Mouse (Mus musculus) embryonic facial prominence, embryonic 11.5 days (tissue): ENCODE measurements around the gene Klhdc10. TPM values are rescaled to one million over a fixed set of nuclear protein-coding genes. Genes with fewer than 3 reads are reported as not detected.

Experiments
- ATAC-seq: fragments of 200-750 bp; cut with Nextera tagmentation; replicated peaks from 2 replicates; pipeline ENCODE4 v1.8.0; 2017; ENCODE audit warnings: low read depth; ENCODE audit not compliant: insufficient number of reproducible peaks, low FRiP score, low TSS enrichment
- DNase-seq: peaks from one replicate; pipeline ENCODE4 v3.0.0-alpha.2; 2015; ENCODE audit warnings: low spot score
- H3K27ac ChIP-seq: fragments of 300-500 bp; sonication (generic); replicated peaks from 2 replicates; pipeline ENCODE4 v1.5.1; 2014; ENCODE audit warnings: mild to moderate bottlenecking, low read depth, low read length, control low read depth
- H3K27me3 ChIP-seq: fragments of 300-500 bp; sonication (generic); 2 replicates; pipeline ENCODE4 v1.6.1; 2014; ENCODE audit warnings: mild to moderate bottlenecking, low read length, moderate library complexity, mixed read lengths; ENCODE audit not compliant: control insufficient read depth, insufficient read depth
- H3K36me3 ChIP-seq: fragments of 300-500 bp; sonication (generic); replicated peaks from 2 replicates; pipeline ENCODE4 v1.6.1; 2014; ENCODE audit warnings: low read depth, mild to moderate bottlenecking, low read length, moderate library complexity, mixed read lengths; ENCODE audit not compliant: control insufficient read depth, insufficient read depth
- H3K4me1 ChIP-seq: fragments of 300-500 bp; sonication (generic); 2 replicates; pipeline ENCODE4 v1.6.1; 2014; ENCODE audit warnings: low read length, mixed read lengths; ENCODE audit not compliant: control insufficient read depth, insufficient read depth
- H3K4me2 ChIP-seq: fragments of 300-500 bp; sonication (generic); 2 replicates; pipeline ENCODE4 v1.6.1; 2014; ENCODE audit warnings: low read depth, mild to moderate bottlenecking, control low read depth, low read length, moderate library complexity
- H3K4me3 ChIP-seq: fragments of 300-500 bp; sonication (generic); 2 replicates; pipeline ENCODE4 v1.5.1; 2014; ENCODE audit warnings: low read depth, low read length, control low read depth
- H3K9ac ChIP-seq: fragments of 300-500 bp; sonication (generic); replicated peaks from 2 replicates; pipeline ENCODE4 v1.6.1; 2014; ENCODE audit warnings: mild to moderate bottlenecking, control low read depth, low read length
- H3K9me3 ChIP-seq: fragments of 300-500 bp; sonication (generic); replicated peaks from 2 replicates; pipeline ENCODE4 v1.6.1; 2016; ENCODE audit warnings: mild to moderate bottlenecking, low read length, inconsistent platforms, mixed read lengths; ENCODE audit not compliant: control insufficient read depth
- WGBS: fragments of 180-500 bp; shearing (Covaris S2); extraction: QIAGEN DNeasy Blood & Tissue Kit; methylation state at CpG from one replicate; pipeline ENCODE4 v1.1.7; 2014; 5-methylcytosine and 5-hydroxymethylcytosine counted together
- polyA plus RNA-seq: library from polyadenylated mRNA; unstranded; fragments of >200 nt; fragmentation: Nextera tagmentation; extraction: Ambion mirVana; gene quantifications from 2 replicates; pipeline ENCODE4 v1.2.1, GENCODE M21; 2014

Klhdc10 gene
- polyA plus RNA-seq, 1 experiment from 2014 or later: 33.9 TPM

DNA sequence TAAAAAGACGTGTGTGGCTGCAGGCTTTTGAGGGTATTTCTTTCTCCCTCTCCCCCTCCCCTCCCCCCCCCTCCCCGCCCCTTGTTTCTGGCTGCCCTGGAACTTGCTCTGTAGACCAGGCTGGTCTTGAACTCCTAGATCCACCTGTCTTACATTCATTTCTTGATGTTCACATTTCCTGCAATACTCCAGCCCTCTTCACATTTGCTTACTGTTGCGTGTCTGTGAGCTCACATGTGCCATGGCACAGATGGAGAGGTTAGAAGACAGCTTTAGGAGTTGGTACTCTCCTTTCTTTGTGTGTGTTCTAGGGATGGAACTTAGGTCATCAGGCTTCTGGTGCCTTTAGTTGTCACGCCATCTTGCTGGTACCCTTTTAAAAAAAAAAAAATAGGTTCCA lies 6.6 kb downstream of the Klhdc10 start:
- no peak for ATAC-seq
- Histone ChIP-seq H3K9me3 (no peaks in the 10 kb centered on the region), H3K36me3 (no peaks in the 10 kb centered on the region), H3K27ac (no peak overlapping the region), H3K4me1 (no peaks in the 10 kb centered on the region), H3K9ac (no peak overlapping the region), H3K27me3 (no peaks in the 10 kb centered on the region), H3K4me3 (no peak overlapping the region), H3K4me2 (no peak overlapping the region)
- DNase-seq: no peak
- 89% methylated on average over 4 of the region's 4 CpGs for WGBS

DNA sequence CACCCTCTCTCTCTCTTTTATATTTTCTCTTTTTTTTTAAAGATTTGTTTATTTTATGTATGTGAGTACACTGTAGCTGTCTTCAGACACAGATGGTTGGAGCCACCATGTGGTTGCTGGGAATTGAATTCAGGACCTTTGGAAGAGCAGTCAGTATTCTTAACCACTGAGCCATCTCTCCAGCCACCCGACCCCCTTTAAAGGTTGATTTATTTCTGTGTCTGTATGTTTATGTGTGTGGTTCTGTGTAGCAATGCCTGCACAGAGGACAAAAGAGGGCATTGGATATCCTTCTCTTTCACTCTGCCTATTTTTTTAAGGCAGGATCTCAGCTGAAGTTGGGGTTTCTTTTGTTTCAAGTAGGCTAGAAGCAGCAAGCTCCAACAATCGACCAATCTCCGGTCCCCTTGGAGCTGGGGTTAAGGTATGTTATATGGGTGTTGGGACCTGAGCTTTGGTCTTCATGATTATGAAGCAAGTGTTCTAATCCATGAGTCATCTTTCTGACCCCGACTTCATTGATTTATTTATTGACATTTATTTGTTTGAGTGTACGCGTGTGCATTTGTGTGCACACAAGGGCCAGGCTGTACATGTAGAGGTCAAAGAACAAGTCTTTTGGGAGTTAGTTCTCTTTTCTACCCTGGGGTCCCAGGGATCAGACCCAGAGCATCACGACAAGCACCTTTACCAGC lies 7.9 kb downstream of the Klhdc10 start:
- Histone ChIP-seq H3K9ac (no peak overlapping the region), H3K4me3 (no peak overlapping the region), H3K27ac (no peak overlapping the region), H3K9me3 (no peaks in the 10 kb centered on the region), H3K4me1 (no peaks in the 10 kb centered on the region), H3K4me2 (no peak overlapping the region), H3K27me3 (no peaks in the 10 kb centered on the region), H3K36me3 (no peaks in the 10 kb centered on the region)
- no peak for DNase-seq
- WGBS: 88% methylated on average over 7 of the region's 7 CpGs
- no peak for ATAC-seq

DNA sequence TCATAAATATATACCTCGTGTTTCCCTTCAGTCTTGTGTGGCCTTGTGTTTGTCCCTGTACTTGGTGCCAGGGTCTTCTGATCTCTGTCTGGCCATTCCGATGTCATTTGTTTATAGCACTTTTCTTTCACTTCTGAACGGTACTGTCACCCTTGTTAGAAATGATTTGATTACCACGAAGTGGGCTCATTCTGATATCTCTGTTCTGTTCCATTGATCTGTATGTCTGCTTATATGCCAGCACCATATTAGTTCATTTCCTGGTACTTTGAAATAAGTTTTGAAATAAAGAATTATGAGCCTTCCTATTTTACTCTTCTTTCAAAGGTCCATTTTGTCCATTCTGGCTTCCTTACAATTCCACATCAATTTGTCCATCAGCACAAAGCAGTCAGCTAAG lies 9.6 kb downstream of the Klhdc10 start:
- Histone ChIP-seq H3K9ac (no peak overlapping the region), H3K36me3 (no peaks in the 10 kb centered on the region), H3K9me3 (no peaks in the 10 kb centered on the region), H3K27me3 (no peaks in the 10 kb centered on the region), H3K4me2 (no peak overlapping the region), H3K4me1 (no peaks in the 10 kb centered on the region), H3K27ac (no peak overlapping the region), H3K4me3 (no peak overlapping the region)
- 86% methylated on average over 4 of the region's 4 CpGs for WGBS
- DNase-seq: no peak
- no peak for ATAC-seq

DNA sequence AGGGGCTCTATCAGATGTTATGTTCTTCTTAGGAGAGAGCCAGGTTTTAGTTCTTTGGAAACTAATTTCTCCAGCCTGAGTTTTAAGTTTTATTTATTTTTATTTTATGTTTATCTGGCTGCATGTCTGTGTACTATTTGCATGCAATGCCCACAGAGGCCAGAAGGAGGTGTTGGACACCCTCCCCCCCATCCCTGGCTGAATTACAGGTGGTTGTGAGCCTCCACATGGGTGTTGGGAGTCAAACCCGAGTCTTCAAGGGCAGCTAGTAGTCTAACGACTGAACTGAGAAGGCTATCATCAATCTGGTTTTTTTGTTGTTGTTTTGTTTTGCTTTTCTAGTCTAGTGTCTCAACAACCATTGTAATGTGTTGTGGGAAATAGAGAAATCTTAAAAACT lies 14.5 kb downstream of the Klhdc10 start:
- Histone ChIP-seq H3K27me3 (no peaks in the 10 kb centered on the region), H3K27ac (no peak overlapping the region), H3K9me3 (no peaks in the 10 kb centered on the region), H3K4me1 (no peaks in the 10 kb centered on the region), H3K4me2 (no peak overlapping the region), H3K4me3 (no peak overlapping the region), H3K36me3 (no peaks in the 10 kb centered on the region; the same call in 1 of the 2 replicates), H3K9ac (no peak overlapping the region)
- 93% methylated on average over 2 of the region's 2 CpGs for WGBS
- no peak for ATAC-seq
- DNase-seq: no peak

DNA sequence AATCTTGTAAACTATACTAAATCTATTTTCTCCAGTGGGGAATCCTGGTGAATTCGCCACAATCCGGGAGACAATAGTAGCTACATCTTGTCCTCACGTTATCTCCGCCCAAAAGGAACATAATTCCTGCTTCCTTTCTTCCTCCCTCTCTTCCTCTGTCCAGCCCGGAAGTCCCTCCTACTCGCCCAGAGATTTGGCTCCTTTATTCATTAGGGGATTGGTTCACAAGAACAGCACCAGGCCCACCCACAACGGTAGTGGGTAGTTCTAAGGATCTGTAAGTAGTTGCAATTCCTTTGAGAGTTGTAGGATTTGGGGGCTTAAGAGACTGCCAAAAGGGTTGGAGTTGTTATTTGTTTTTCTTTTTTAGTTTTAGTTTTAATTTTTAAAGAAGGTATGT lies 15.1 kb downstream of the Klhdc10 start:
- DNase-seq (no peak), ATAC-seq (no peak)
- Histone ChIP-seq H3K4me1 (no peaks in the 10 kb centered on the region), H3K27ac (no peak overlapping the region), H3K27me3 (no peaks in the 10 kb centered on the region), H3K4me2 (no peak overlapping the region), H3K4me3 (no peak overlapping the region), H3K36me3 (no peaks in the 10 kb centered on the region; the same call in 1 of the 2 replicates), H3K9me3 (no peaks in the 10 kb centered on the region), H3K9ac (no peak overlapping the region)
- 91% methylated on average over 7 of the region's 7 CpGs for WGBS

DNA sequence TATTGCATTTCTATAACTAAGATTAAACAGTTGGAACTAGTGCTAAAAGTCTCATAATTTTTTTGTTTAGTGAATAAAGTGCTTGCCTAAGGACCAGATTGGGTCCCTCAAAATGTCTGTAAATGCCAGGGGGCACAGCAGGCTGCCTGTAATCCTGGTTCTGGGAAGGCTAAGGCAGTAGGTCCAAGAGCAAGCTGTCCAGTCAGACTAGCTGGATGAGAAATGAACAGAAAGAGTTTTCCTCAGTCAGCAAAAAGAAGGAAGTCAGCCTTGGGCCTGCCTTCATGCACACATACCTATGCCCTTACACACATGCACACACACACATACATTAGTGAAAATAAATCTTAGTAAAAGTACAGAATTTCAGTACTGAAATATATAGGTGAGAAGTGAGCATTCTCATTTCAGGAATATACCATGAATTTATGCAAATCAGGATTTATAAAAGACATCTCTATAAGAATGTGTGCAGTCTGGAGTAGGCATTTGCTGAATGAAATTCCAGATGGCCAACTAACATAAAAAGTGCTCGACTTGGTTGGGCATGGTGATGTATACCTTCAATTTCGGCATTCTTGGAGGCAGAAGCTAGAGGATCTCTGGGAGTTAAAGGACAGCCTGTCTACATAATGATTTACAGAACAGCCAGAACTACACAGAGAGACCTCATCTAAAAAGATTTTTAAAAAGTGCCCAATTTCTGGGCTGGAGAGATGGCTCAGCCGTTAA lies 31.0 kb downstream of the Klhdc10 start:
- no peaks in the 10 kb centered on the region for H3K9me3 ChIP-seq
- 65% methylated on average over 3 of the region's 3 CpGs for WGBS

DNA sequence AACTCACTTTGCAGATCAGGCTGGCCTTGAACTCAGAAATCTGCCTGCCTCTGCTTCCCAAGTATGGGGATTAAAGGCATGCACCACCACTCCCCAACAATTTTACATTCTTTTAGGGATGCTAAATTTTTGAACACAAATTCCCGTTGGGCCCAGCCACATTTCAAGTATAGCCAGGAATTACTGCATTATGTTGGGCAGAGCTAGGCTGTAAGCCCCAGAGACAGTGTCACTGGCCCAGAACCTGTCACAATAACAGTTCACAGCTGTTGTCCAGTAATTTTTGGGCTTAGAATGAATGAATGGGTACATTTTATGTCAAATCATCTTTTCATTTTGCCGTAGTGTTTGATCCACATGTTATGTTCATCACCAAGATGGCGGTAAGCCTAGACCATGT lies 34.8 kb downstream of the Klhdc10 start:
- Histone ChIP-seq H3K27ac (no peak overlapping the region), H3K9ac (no peak overlapping the region), H3K9me3 (no peaks in the 10 kb centered on the region), H3K4me3 (no peak overlapping the region), H3K4me2 (no peak overlapping the region), H3K36me3 (no peaks in the 10 kb centered on the region), H3K4me1 (no peaks in the 10 kb centered on the region), H3K27me3 (no peaks in the 10 kb centered on the region)
- WGBS: 90% methylated on average over 3 of the region's 3 CpGs
- DNase-seq (no peak), ATAC-seq (no peak)

More for the DNA sequence above, 31.0 kb downstream of the Klhdc10 start:
- H3K4me2 ChIP-seq: no peak overlapping the region
- H3K4me1 ChIP-seq: no peaks in the 10 kb centered on the region
- no peak overlapping the region for H3K9ac ChIP-seq
- no peak overlapping the region for H3K4me3 ChIP-seq
- ATAC-seq: no peak
- H3K27ac ChIP-seq: no peak overlapping the region
- no peak for DNase-seq
- H3K36me3 ChIP-seq: no peaks in the 10 kb centered on the region
- H3K27me3 ChIP-seq: no peaks in the 10 kb centered on the region

DNA sequence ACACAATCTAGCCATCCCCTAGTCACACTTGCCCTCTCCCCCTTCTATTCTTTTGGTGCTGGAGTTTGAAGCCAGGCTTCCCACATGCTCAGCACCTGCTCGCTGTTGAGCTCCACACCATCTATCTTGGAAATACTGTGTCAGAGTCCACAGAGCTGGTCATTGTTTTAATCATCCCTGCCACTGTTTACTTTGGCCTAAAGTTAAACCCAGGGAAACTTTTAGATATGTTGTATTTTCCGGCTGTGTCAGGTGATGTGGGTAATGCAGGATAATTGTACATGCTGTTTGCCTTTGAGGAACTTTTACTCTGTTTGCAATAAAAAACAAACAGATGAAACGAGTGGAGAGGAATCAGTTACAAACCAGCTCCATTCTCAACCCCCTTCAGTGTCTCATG lies 35.4 kb downstream of the Klhdc10 start:
- Histone ChIP-seq H3K27me3 (no peaks in the 10 kb centered on the region), H3K36me3 (no peaks in the 10 kb centered on the region; the same call in 1 of the 2 replicates), H3K9ac (no peak overlapping the region), H3K4me1 (no peaks in the 10 kb centered on the region), H3K4me2 (no peak overlapping the region), H3K9me3 (no peaks in the 10 kb centered on the region), H3K4me3 (no peak overlapping the region), H3K27ac (no peak overlapping the region)
- DNase-seq: no peak
- WGBS: 75% methylated on average over 3 of the region's 3 CpGs
- no peak for ATAC-seq
